13 mouse cellular contexts compared by ENCODE assay signal in genomic region chr11:118328511-118328910, GRCm38 (mm10). TPM values are rescaled to one million over a fixed set of nuclear protein-coding genes. Genes with fewer than 3 reads are reported as not detected.
DNase-seq lines count a peak whose midpoint lies in the region; ATAC-seq and TF ChIP-seq lines count a peak whose summit lies in the region.
"Had no signal": no experiment of that assay in that cellular context is flagged by ENCODE, and none has a peak within 500 bp of the region (broad histone marks: within the 10 kb centered on the region; RNA-seq: fewer than 3 reads in every experiment).

No protein-coding gene starts in this region.

- H3K27me3 ChIP-seq in forebrain, embryonic 15.5 days = no peaks in the 10 kb centered on the region
- H3K27me3 ChIP-seq in forebrain, embryonic 11.5 days (ENCODE audit: control insufficient read depth, insufficient read depth, low read length) = no peaks in the 10 kb centered on the region
- no peaks in the 10 kb centered on the region for H3K27me3 ChIP-seq in hindbrain, embryonic 15.5 days
- no peaks in the 10 kb centered on the region for H3K27me3 ChIP-seq in neural tube, embryonic 15.5 days (replicated peaks)

- H3K4me3 ChIP-seq in forebrain, embryonic 15.5 days = no peak overlapping the region
- H3K4me3 ChIP-seq in forebrain, embryonic 11.5 days (ENCODE audit: low read depth, low read length) = no peak overlapping the region
- no peak overlapping the region for H3K4me3 ChIP-seq in layer of hippocampus, adult 2 months
- no peak overlapping the region for H3K4me3 ChIP-seq in hindbrain, embryonic 15.5 days
- no peak overlapping the region for H3K4me3 ChIP-seq in neural tube, embryonic 15.5 days (replicated peaks)

- no peak overlapping the region for H3K9ac ChIP-seq in forebrain, embryonic 15.5 days (replicated peaks)
- no peak overlapping the region for H3K9ac ChIP-seq in forebrain, embryonic 11.5 days (ENCODE audit: low read length)
- no peak overlapping the region for H3K9ac ChIP-seq in hindbrain, embryonic 15.5 days
- H3K9ac ChIP-seq in neural tube, embryonic 15.5 days (replicated peaks) = no peak overlapping the region

- no peak for DNase-seq in forebrain, embryonic 11.5 days (ENCODE audit: low spot score)
- no peak for DNase-seq in layer of hippocampus, adult 2 months (ENCODE audit: low spot score in 2 of 2)
- no peak for DNase-seq in layer of hippocampus, postnatal 14 days (ENCODE audit: low spot score in 2 of 2)
- DNase-seq in ovary, adult 18-20 months (ENCODE audit: low spot score) = no peak
- no peak for DNase-seq in cerebellum, adult 18-20 months
- DNase-seq: cerebellum, adult 2 months; lung, adult 18-20 months; right cerebral cortex, adult 18-20 months had no signal

- H3K4me1 ChIP-seq in forebrain, embryonic 15.5 days = peaks cover 28% of the 10 kb centered on the region
- H3K4me1 ChIP-seq in forebrain, embryonic 11.5 days (replicated peaks; ENCODE audit: control insufficient read depth, insufficient read depth, low read length) = no peaks in the 10 kb centered on the region; the same call in 1 of the 2 replicates
- H3K4me1 ChIP-seq in hindbrain, embryonic 15.5 days (replicated peaks) = peaks cover 33% of the 10 kb centered on the region
- H3K4me1 ChIP-seq in neural tube, embryonic 15.5 days = peaks cover 42% of the 10 kb centered on the region

- H3K9me3 ChIP-seq in forebrain, embryonic 15.5 days = no peaks in the 10 kb centered on the region
- H3K9me3 ChIP-seq in forebrain, embryonic 11.5 days (ENCODE audit: control insufficient read depth, low read length) = no peaks in the 10 kb centered on the region
- no peaks in the 10 kb centered on the region for H3K9me3 ChIP-seq in hindbrain, embryonic 15.5 days
- H3K9me3 ChIP-seq in neural tube, embryonic 15.5 days (replicated peaks) = no peaks in the 10 kb centered on the region

- no peak for ATAC-seq in forebrain, embryonic 15.5 days (replicated peaks)
- ATAC-seq in forebrain, embryonic 11.5 days (replicated peaks; ENCODE audit: low FRiP score) = no peak
- no peak for ATAC-seq in hindbrain, embryonic 15.5 days (ENCODE audit: low FRiP score, low read depth)
- ATAC-seq in neural tube, embryonic 15.5 days (ENCODE audit: low FRiP score) = no peak

- H3K36me3 ChIP-seq in forebrain, embryonic 15.5 days = 0 out of 2 replicates have a peak, but pooled peaks cover 3% of the 10 kb centered on the region
- H3K36me3 ChIP-seq in forebrain, embryonic 11.5 days (ENCODE audit: control insufficient read depth, insufficient read depth, low read length) = no peaks in the 10 kb centered on the region; the same call in 1 of the 2 replicates
- no peaks in the 10 kb centered on the region for H3K36me3 ChIP-seq in hindbrain, embryonic 15.5 days
- H3K36me3 ChIP-seq in neural tube, embryonic 15.5 days = 0 out of 2 replicates have a peak, but pooled peaks cover 4% of the 10 kb centered on the region

- no peak overlapping the region for H3K4me2 ChIP-seq in forebrain, embryonic 15.5 days (replicated peaks)
- no peak overlapping the region for H3K4me2 ChIP-seq in forebrain, embryonic 11.5 days (ENCODE audit: low read depth, low read length, severe bottlenecking)
- H3K4me2 ChIP-seq in hindbrain, embryonic 15.5 days = no peak overlapping the region
- H3K4me2 ChIP-seq in neural tube, embryonic 15.5 days = no peak overlapping the region

- WGBS in forebrain, embryonic 15.5 days = 94% methylated on average over 6 of the region's 6 CpGs
- 91% methylated on average over 6 of the region's 6 CpGs for WGBS in forebrain, embryonic 11.5 days
- WGBS in hindbrain, embryonic 15.5 days = 92% methylated on average over 6 of the region's 6 CpGs
- WGBS in neural tube, embryonic 15.5 days = 94% methylated on average over 6 of the region's 6 CpGs

- no peak for TF ChIP-seq CTCF in layer of hippocampus, adult 2 months (conservative IDR thresholded peaks at IDR 0.05)

- H3K27ac ChIP-seq in forebrain, embryonic 15.5 days (replicated peaks) = peak overlapping the region; percentile 91
- H3K27ac ChIP-seq in forebrain, embryonic 11.5 days (ENCODE audit: low read depth, low read length) = no peak overlapping the region
- H3K27ac ChIP-seq in layer of hippocampus, adult 2 months = peak overlapping the region; percentile 90
- peak overlapping the region; percentile 74 for H3K27ac ChIP-seq in hindbrain, embryonic 15.5 days (replicated peaks)
- H3K27ac ChIP-seq in neural tube, embryonic 15.5 days (replicated peaks) = peak overlapping the region; percentile 83; the same call in 1 of the 2 replicates
- H3K27ac ChIP-seq: kidney, postnatal 0 days; macrophage had no signal

RNA-seq across cellular contexts. Expression of gene Cep295nl, which starts 13.8 kb away (rescaled TPM):
- 0.09 TPM in 1 of 2 replicates, not detected in the other for polyA plus RNA-seq in forebrain, embryonic 15.5 days (2015; fragmentation: Nextera tagmentation; extraction: Ambion mirVana)
- 0.44 and 0.60 TPM in 2 replicates for polyA plus RNA-seq in forebrain, embryonic 11.5 days (2014; fragmentation: Nextera tagmentation; extraction: Ambion mirVana)
- 1 to 10 TPM; 1.1 to 1.6 TPM for total RNA-seq in layer of hippocampus, adult 2 months (2021)
- 1 to 10 TPM; 1.0 to 1.6 TPM for total RNA-seq in layer of hippocampus, postnatal 14 days (2021)
- 0.08 and 0.34 TPM in 2 replicates for polyA plus RNA-seq in hindbrain, embryonic 15.5 days (2015; fragmentation: Nextera tagmentation; extraction: Ambion mirVana)
- polyA plus RNA-seq in neural tube, embryonic 15.5 days (2015; fragmentation: Nextera tagmentation; extraction: Ambion mirVana) = 0.18 and 0.37 TPM in 2 replicates

RNA-seq across cellular contexts. Expression of gene Timp2, which starts 27.0 kb away (rescaled TPM):
- polyA plus RNA-seq in forebrain, embryonic 15.5 days (2015; fragmentation: Nextera tagmentation; extraction: Ambion mirVana) = 69.4 and 75.2 TPM in 2 replicates
- polyA plus RNA-seq in forebrain, embryonic 11.5 days (2014; fragmentation: Nextera tagmentation; extraction: Ambion mirVana) = 48.0 and 50.8 TPM in 2 replicates
- total RNA-seq in layer of hippocampus, adult 2 months (2021) = 100 to 1,000 TPM; 168 to 196 TPM
- total RNA-seq in layer of hippocampus, postnatal 14 days (2021) = 100 to 1,000 TPM; 266 to 270 TPM
- 83.4 and 91.2 TPM in 2 replicates for polyA plus RNA-seq in hindbrain, embryonic 15.5 days (2015; fragmentation: Nextera tagmentation; extraction: Ambion mirVana)
- 84.6 and 86.6 TPM in 2 replicates for polyA plus RNA-seq in neural tube, embryonic 15.5 days (2015; fragmentation: Nextera tagmentation; extraction: Ambion mirVana)

RNA-seq across cellular contexts. Expression of gene Usp36, which starts 38.5 kb away (rescaled TPM):
- 17.0 and 17.4 TPM in 2 replicates for polyA plus RNA-seq in forebrain, embryonic 15.5 days (2015; fragmentation: Nextera tagmentation; extraction: Ambion mirVana)
- 16.7 and 17.3 TPM in 2 replicates for polyA plus RNA-seq in forebrain, embryonic 11.5 days (2014; fragmentation: Nextera tagmentation; extraction: Ambion mirVana)
- total RNA-seq in layer of hippocampus, adult 2 months (2021) = 10 to 100 TPM; 26.5 to 28.5 TPM
- total RNA-seq in layer of hippocampus, postnatal 14 days (2021) = 10 to 100 TPM; 22.9 to 26.0 TPM
- 16.8 and 19.8 TPM in 2 replicates for polyA plus RNA-seq in hindbrain, embryonic 15.5 days (2015; fragmentation: Nextera tagmentation; extraction: Ambion mirVana)
- 17.5 and 19.5 TPM in 2 replicates for polyA plus RNA-seq in neural tube, embryonic 15.5 days (2015; fragmentation: Nextera tagmentation; extraction: Ambion mirVana)
